Mouse (Mus musculus) liver, embryonic 14.5 days (tissue): ENCODE data around the gene Igf1r. TPM values are rescaled to one million over a fixed set of nuclear protein-coding genes. Genes with fewer than 3 reads are reported as not detected.

Experiments used
- ATAC-seq: fragments of 200-750 bp; cut with Nextera tagmentation; 2 replicates; pipeline ENCODE4 v1.8.0; 2017; ENCODE audit warnings: moderate number of reproducible peaks, mild to moderate bottlenecking, moderate library complexity; ENCODE audit not compliant: insufficient read depth
- DNase-seq, 3 experiments: peaks; one replicate each; pipeline ENCODE4 v3.0.0-alpha.2; 2012 to 2013; ENCODE audit warnings: low read depth in 3 of 3, low spot score in 3 of 3
- H3K27ac ChIP-seq: fragments of 300-500 bp; sonication (generic); 2 replicates; pipeline ENCODE4 v1.5.1; 2014; ENCODE audit warnings: moderate library complexity, mild to moderate bottlenecking, control low read depth, inconsistent platforms
- H3K27me3 ChIP-seq: fragments of 300-500 bp; sonication (generic); 2 replicates; pipeline ENCODE4 v1.6.1; 2014; ENCODE audit warnings: mild to moderate bottlenecking, low read length, moderate library complexity; ENCODE audit not compliant: control insufficient read depth, insufficient read depth
- H3K36me3 ChIP-seq: fragments of 300-500 bp; sonication (generic); replicated peaks from 2 replicates; pipeline ENCODE4 v1.6.1; 2014; ENCODE audit warnings: low read depth; ENCODE audit not compliant: control insufficient read depth, insufficient read depth
- H3K4me1 ChIP-seq, 2 experiments: fragments of 200-500 bp in 1 of 2; fragments of 300-500 bp in 1 of 2; sonication (generic) in 1 of 2; replicated peaks; 2 replicates each; pipeline ENCODE4 v1.6.1; 2012 to 2014; ENCODE audit warnings: antibody characterized with exemption in 1 of 2, inconsistent platforms in 1 of 2, low read length in 1 of 2; ENCODE audit not compliant: control insufficient read depth in 2 of 2, insufficient read depth in 2 of 2
- H3K4me2 ChIP-seq: fragments of 300-500 bp; sonication (generic); 2 replicates; pipeline ENCODE4 v1.6.1; 2014; ENCODE audit warnings: low read depth, mild to moderate bottlenecking, control low read depth, moderate library complexity
- H3K4me3 ChIP-seq, 2 experiments: fragments of 200-500 bp in 1 of 2; fragments of 300-500 bp in 1 of 2; sonication (generic) in 1 of 2; 2 replicates each; pipeline ENCODE4 v1.5.1; 2012 to 2014; ENCODE audit warnings: low read depth in 2 of 2, low read length in 2 of 2, mild to moderate bottlenecking in 2 of 2, control low read depth in 1 of 2, inconsistent platforms in 1 of 2, moderate library complexity in 1 of 2; ENCODE audit not compliant: insufficient read depth in 1 of 2
- H3K9ac ChIP-seq: fragments of 300-500 bp; sonication (generic); replicated peaks from 2 replicates; pipeline ENCODE4 v1.6.1; 2014; ENCODE audit warnings: mild to moderate bottlenecking, control low read depth, moderate library complexity
- H3K9me3 ChIP-seq: fragments of 300-500 bp; sonication (generic); 2 replicates; pipeline ENCODE4 v1.6.1; 2016; ENCODE audit warnings: low read length, mixed read lengths; ENCODE audit not compliant: control insufficient read depth
- CTCF ChIP-seq: IDR thresholded peaks from 2 replicates; pipeline ENCODE4 v1.5.1; 2016; ENCODE audit warnings: antibody characterized with exemption, low read depth, control low read depth
- EP300 ChIP-seq: IDR thresholded peaks from 2 replicates; pipeline ENCODE4 v1.6.1; 2016; ENCODE audit warnings: antibody characterized with exemption, low read depth
- WGBS: fragments of 180-500 bp; shearing (Covaris S2); extraction: QIAGEN DNeasy Blood & Tissue Kit; methylation state at CpG from one replicate; pipeline ENCODE4 v1.1.7; 2014; ENCODE audit not compliant: insufficient replicate concordance; 5-methylcytosine and 5-hydroxymethylcytosine counted together
- polyA plus RNA-seq, 2 experiments: library from polyadenylated mRNA; depleted of rRNA in 1 of 2; stranded (reverse) in 1 of 2; unstranded in 1 of 2; fragments of >200 nt; fragmentation: Nextera tagmentation in 1 of 2; extraction: Ambion mirVana in 1 of 2; gene quantifications; 2 replicates each; pipeline versions ENCODE4 v1.2.1 to v1.2.3; 2012 to 2014

The Igf1r gene
- polyA plus RNA-seq, 2 experiments = 2.3 to 2.5 TPM

DNA sequence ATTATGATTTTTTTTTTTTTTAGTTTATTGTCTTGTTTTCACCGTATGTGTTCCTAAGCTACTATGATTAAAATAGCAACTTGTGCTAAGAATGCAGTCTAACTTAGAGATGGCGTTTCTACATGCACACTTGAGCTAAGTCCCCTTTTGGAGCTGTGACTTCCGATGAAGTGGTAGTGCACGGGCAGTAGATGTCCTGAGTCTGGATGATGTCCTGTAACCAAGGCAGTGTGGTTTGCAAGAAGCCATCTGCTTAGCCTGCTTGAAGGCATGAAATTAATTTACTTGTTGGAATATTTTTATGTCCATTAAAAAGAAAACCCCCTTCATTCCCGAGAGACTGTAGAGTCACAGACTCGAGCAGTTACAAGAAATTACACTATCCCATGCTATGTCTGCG is 116.7 kb downstream of the Igf1r start:
- DNase-seq = no peak
- Histone ChIP-seq H3K9ac (no peak overlapping the region), H3K9me3 (no peaks in the 10 kb centered on the region), H3K4me2 (no peak overlapping the region), H3K27me3 (no peaks in the 10 kb centered on the region), H3K4me3 (no peak overlapping the region), H3K36me3 (no peaks in the 10 kb centered on the region), H3K27ac (no peak overlapping the region), H3K4me1 (peaks cover 8 to 19% of the 10 kb centered on the region in 2 experiments)
- ATAC-seq = no peak
- 66% methylated on average over 7 of the region's 7 CpGs for WGBS
- TF ChIP-seq CTCF (no peak), EP300 (no peak)

DNA sequence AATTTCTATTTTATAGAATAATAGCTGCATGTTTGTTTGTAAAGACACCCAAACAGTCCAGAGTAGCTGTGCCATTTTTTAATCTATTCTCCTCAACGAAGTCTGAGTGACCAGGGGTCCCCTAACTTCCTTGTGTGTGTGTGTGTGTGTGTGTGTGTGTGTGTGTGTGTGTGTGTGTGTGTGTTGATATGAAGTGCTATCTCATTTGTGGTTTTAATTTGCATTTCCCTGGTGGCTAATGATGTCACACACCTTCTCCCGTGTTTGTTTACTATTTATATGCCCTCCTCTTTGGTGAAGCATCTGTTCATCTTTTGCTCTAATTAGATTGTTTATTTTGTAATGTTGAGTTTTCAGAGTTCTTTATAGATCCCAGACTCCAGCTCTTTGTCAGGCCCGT is 117.4 kb downstream of the Igf1r start:
- peak overlapping the region; percentile 55 for H3K4me2 ChIP-seq
- no peak for DNase-seq
- TF ChIP-seq CTCF (no peak), EP300 (no peak)
- peak; percentile 41; the same call in 1 of the 2 replicates for ATAC-seq
- no peaks in the 10 kb centered on the region for H3K9me3 ChIP-seq
- no peaks in the 10 kb centered on the region for H3K36me3 ChIP-seq
- whole genome bisulfite sequencing = 4% methylated on average over 3 of the region's 3 CpGs
- H3K27me3 ChIP-seq = no peaks in the 10 kb centered on the region
- H3K27ac ChIP-seq = peak overlapping the region; percentile 44; the same call in 1 of the 2 replicates
- peak overlapping the region in 1 of 2 experiments; percentile 25; a peak in 2 of 4 replicates for H3K4me3 ChIP-seq
- H3K4me1 ChIP-seq = peaks cover 8 to 19% of the 10 kb centered on the region in 2 experiments
- peak overlapping the region; percentile 31 for H3K9ac ChIP-seq

DNA sequence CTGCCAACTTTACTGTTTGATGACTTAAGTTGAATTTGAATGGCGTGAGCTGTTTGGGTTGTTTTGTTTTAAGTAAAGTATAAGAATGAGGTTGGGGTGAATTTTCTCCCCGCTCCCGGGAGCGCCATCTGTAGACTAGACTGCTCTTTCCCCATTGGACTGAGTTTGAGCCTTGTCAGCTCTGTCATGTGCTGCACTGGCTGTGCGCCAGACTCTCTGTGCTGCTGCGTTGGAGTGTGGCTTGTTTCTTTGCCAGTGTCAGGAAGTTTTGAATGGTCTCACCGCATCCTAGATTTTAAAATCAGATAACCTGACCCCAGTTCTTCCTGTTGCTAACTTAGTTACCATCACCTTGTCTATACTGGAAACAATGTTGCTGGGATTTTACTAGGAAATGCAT is 118.0 kb downstream of the Igf1r start:
- H3K4me3 ChIP-seq = peak overlapping the region in 1 of 2 experiments; percentile 25; a peak in 2 of 4 replicates
- H3K27ac ChIP-seq = peak overlapping the region; percentile 44
- H3K4me1 ChIP-seq = peaks cover 8 to 19% of the 10 kb centered on the region in 2 experiments
- peak overlapping the region; percentile 31 for H3K9ac ChIP-seq
- no peaks in the 10 kb centered on the region for H3K36me3 ChIP-seq
- no peaks in the 10 kb centered on the region for H3K9me3 ChIP-seq
- DNase-seq (peak; percentile 37 to 56 (median 43)), ATAC-seq (peak; percentile 73; the same call in 1 of the 2 replicates)
- TF ChIP-seq EP300 (no peak), CTCF (peak; percentile 31)
- H3K27me3 ChIP-seq = no peaks in the 10 kb centered on the region
- H3K4me2 ChIP-seq = peak overlapping the region; percentile 55
- 8% methylated on average over 7 of the region's 7 CpGs for WGBS

DNA sequence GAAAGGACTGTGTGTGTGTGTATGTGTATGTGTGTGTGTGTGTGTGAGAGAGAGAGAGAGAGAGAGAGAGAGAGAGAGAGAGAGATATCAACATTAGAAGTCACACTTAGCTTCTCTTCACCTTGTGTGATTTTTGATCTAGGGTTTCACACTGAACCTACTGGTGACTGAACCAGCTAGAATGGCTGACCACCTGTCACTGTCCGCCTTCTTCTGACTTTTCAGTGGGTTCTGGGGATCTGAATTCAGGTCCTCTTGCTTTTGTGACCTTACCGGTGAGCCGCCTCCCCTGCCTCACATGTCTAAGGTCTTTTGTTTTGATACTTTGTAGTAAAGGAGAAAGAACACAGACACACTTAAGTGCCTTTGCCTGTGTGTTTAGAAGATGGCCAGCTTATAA is 118.4 kb downstream of the Igf1r start:
- Histone ChIP-seq H3K9ac (no peak overlapping the region), H3K36me3 (no peaks in the 10 kb centered on the region), H3K27me3 (no peaks in the 10 kb centered on the region), H3K4me2 (no peak overlapping the region), H3K4me3 (no peak overlapping the region), H3K9me3 (no peaks in the 10 kb centered on the region), H3K4me1 (peaks cover 8 to 19% of the 10 kb centered on the region in 2 experiments), H3K27ac (no peak overlapping the region)
- DNase-seq (no peak), ATAC-seq (no peak)
- TF ChIP-seq EP300 (no peak), CTCF (no peak)
- 74% methylated on average over 3 of the region's 3 CpGs for WGBS

DNA sequence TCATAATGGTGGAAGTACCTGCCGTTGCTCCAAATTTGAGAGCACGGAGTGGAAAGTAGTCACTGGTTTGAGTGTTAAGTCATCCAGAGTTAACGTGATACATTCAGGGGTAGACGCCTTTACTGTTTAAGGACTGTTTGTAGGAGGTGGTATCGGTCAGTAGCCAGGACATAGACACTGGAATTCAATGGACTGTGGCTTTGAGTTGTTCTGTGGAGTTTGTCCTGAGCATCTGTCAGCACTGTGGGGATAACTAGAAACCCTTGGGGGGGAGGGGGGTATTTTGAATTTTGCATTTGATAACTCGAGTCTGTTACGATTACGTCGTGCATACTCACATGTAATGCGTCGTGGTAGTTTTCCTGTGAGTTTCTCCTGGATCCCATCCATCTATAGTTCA is 119.1 kb downstream of the Igf1r start:
- no peak overlapping the region for H3K27ac ChIP-seq
- DNase-seq (no peak), ATAC-seq (no peak)
- H3K4me2 ChIP-seq = no peak overlapping the region
- H3K4me1 ChIP-seq = peaks cover 8 to 19% of the 10 kb centered on the region in 2 experiments
- 86% methylated on average over 11 of the region's 11 CpGs for WGBS
- TF ChIP-seq EP300 (no peak), CTCF (no peak)
- H3K36me3 ChIP-seq = no peaks in the 10 kb centered on the region
- H3K27me3 ChIP-seq = no peaks in the 10 kb centered on the region
- H3K9me3 ChIP-seq = no peaks in the 10 kb centered on the region
- H3K9ac ChIP-seq = no peak overlapping the region
- H3K4me3 ChIP-seq = no peak overlapping the region
